Mouse (Mus musculus): ENCODE data around the gene Emilin3. TPM values are rescaled to one million over a fixed set of nuclear protein-coding genes. Genes with fewer than 3 reads are reported as not detected.

Gene Emilin3
- polyA plus RNA-seq, 1 experiment from 2014 or later: 8.6 TPM

GRCm38 (mm10) chr2:160911558-160912201 is 448 bp downstream of the Emilin3 start:
- Histone ChIP-seq H3K9me3 (ENCODE audit: control insufficient read depth) (no peaks in the 10 kb centered on the region), H3K4me3 (ENCODE audit: low read depth, low read length) (peak overlapping the region; percentile 46), H3K9ac (ENCODE audit: low read depth, low read length) (peak overlapping the region; percentile 46; the same call in 1 of the 2 replicates), H3K4me2 (replicated peaks; ENCODE audit: low read depth) (peak overlapping the region; percentile 78), H3K4me1 (replicated peaks; ENCODE audit: control insufficient read depth, insufficient read depth, low read length) (no peaks in the 10 kb centered on the region), H3K27ac (ENCODE audit: low read depth, low read length) (peak overlapping the region; percentile 41; the same call in 1 of the 2 replicates), H3K27me3 (replicated peaks; ENCODE audit: control insufficient read depth, insufficient read depth, low read length) (peaks cover 16% of the 10 kb centered on the region), H3K36me3 (ENCODE audit: control insufficient read depth, insufficient read depth) (no peaks in the 10 kb centered on the region)
- ATAC-seq: no peak; the same call in 1 of the 2 replicates
- 1% methylated on average over 64 of the region's 64 CpGs for WGBS
- no peak for TF ChIP-seq CTCF (IDR thresholded peaks at IDR 0.05; ENCODE audit: low read depth)

- H3K27ac ChIP-seq (ENCODE audit: low read depth, low read length): no peak overlapping the region
- no peak overlapping the region for H3K4me3 ChIP-seq (ENCODE audit: low read depth, low read length)
- no peaks in the 10 kb centered on the region for H3K9me3 ChIP-seq (ENCODE audit: control insufficient read depth)
- no peak overlapping the region for H3K4me2 ChIP-seq (replicated peaks; ENCODE audit: low read depth)
- H3K9ac ChIP-seq (ENCODE audit: low read depth, low read length): no peak overlapping the region
- 71% methylated on average over 5 of the region's 5 CpGs for WGBS
- no peak for TF ChIP-seq CTCF (IDR thresholded peaks at IDR 0.05; ENCODE audit: low read depth)
- ATAC-seq: no peak
- H3K27me3 ChIP-seq (replicated peaks; ENCODE audit: control insufficient read depth, insufficient read depth, low read length): peaks cover 16% of the 10 kb centered on the region
- no peaks in the 10 kb centered on the region; the same call in 1 of the 2 replicates for H3K36me3 ChIP-seq (ENCODE audit: control insufficient read depth, insufficient read depth)
- no peaks in the 10 kb centered on the region for H3K4me1 ChIP-seq (replicated peaks; ENCODE audit: control insufficient read depth, insufficient read depth, low read length)
These were observed 1.5 kb downstream of the Emilin3 start for GRCm38 (mm10) chr2:160910633-160911032.

- no peaks in the 10 kb centered on the region for H3K9me3 ChIP-seq (ENCODE audit: control insufficient read depth)
- H3K36me3 ChIP-seq (ENCODE audit: control insufficient read depth, insufficient read depth): peaks cover 5% of the 10 kb centered on the region; the same call in 1 of the 2 replicates
- no peak for ATAC-seq
- H3K27me3 ChIP-seq (replicated peaks; ENCODE audit: control insufficient read depth, insufficient read depth, low read length): peaks cover 16% of the 10 kb centered on the region
- no peak for TF ChIP-seq CTCF (IDR thresholded peaks at IDR 0.05; ENCODE audit: low read depth)
- WGBS: 59% methylated on average over 18 of the region's 18 CpGs
- no peaks in the 10 kb centered on the region for H3K4me1 ChIP-seq (replicated peaks; ENCODE audit: control insufficient read depth, insufficient read depth, low read length)
- no peak overlapping the region for H3K4me2 ChIP-seq (replicated peaks; ENCODE audit: low read depth)
- H3K9ac ChIP-seq (ENCODE audit: low read depth, low read length): no peak overlapping the region
- H3K27ac ChIP-seq (ENCODE audit: low read depth, low read length): no peak overlapping the region
- H3K4me3 ChIP-seq (ENCODE audit: low read depth, low read length): no peak overlapping the region
These were observed 3.5 kb downstream of the Emilin3 start for GRCm38 (mm10) chr2:160908607-160909006.

GRCm38 (mm10) chr2:160906101-160906500 is 6.0 kb downstream of the Emilin3 start:
- H3K9me3 ChIP-seq (ENCODE audit: control insufficient read depth): no peaks in the 10 kb centered on the region
- H3K27ac ChIP-seq (ENCODE audit: low read depth, low read length): no peak overlapping the region
- H3K4me1 ChIP-seq (replicated peaks; ENCODE audit: control insufficient read depth, insufficient read depth, low read length): no peaks in the 10 kb centered on the region
- 75% methylated on average over 5 of the region's 5 CpGs for WGBS
- H3K4me3 ChIP-seq (ENCODE audit: low read depth, low read length): no peak overlapping the region
- H3K4me2 ChIP-seq (replicated peaks; ENCODE audit: low read depth): no peak overlapping the region
- peaks cover 3% of the 10 kb centered on the region; the same call in 1 of the 2 replicates for H3K27me3 ChIP-seq (replicated peaks; ENCODE audit: control insufficient read depth, insufficient read depth, low read length)
- peaks cover 5% of the 10 kb centered on the region for H3K36me3 ChIP-seq (ENCODE audit: control insufficient read depth, insufficient read depth)
- H3K9ac ChIP-seq (ENCODE audit: low read depth, low read length): no peak overlapping the region
- no peak for TF ChIP-seq CTCF (IDR thresholded peaks at IDR 0.05; ENCODE audit: low read depth)
- ATAC-seq: no peak

GRCm38 (mm10) chr2:160905301-160905700 is 6.8 kb downstream of the Emilin3 start:
- H3K4me3 ChIP-seq (ENCODE audit: low read depth, low read length): no peak overlapping the region
- no peak for TF ChIP-seq CTCF (IDR thresholded peaks at IDR 0.05; ENCODE audit: low read depth)
- no peak for ATAC-seq
- peaks cover 9% of the 10 kb centered on the region for H3K36me3 ChIP-seq (ENCODE audit: control insufficient read depth, insufficient read depth)
- no peaks in the 10 kb centered on the region for H3K4me1 ChIP-seq (replicated peaks; ENCODE audit: control insufficient read depth, insufficient read depth, low read length)
- H3K27ac ChIP-seq (ENCODE audit: low read depth, low read length): no peak overlapping the region
- 94% methylated on average over 12 of the region's 12 CpGs for WGBS
- H3K9me3 ChIP-seq (ENCODE audit: control insufficient read depth): no peaks in the 10 kb centered on the region
- H3K4me2 ChIP-seq (replicated peaks; ENCODE audit: low read depth): no peak overlapping the region
- H3K27me3 ChIP-seq (replicated peaks; ENCODE audit: control insufficient read depth, insufficient read depth, low read length): no peaks in the 10 kb centered on the region
- H3K9ac ChIP-seq (ENCODE audit: low read depth, low read length): no peak overlapping the region

- Histone ChIP-seq H3K4me3 (ENCODE audit: low read depth, low read length) (no peak overlapping the region), H3K27ac (ENCODE audit: low read depth, low read length) (no peak overlapping the region), H3K36me3 (ENCODE audit: control insufficient read depth, insufficient read depth) (peaks cover 31% of the 10 kb centered on the region), H3K27me3 (replicated peaks; ENCODE audit: control insufficient read depth, insufficient read depth, low read length) (no peaks in the 10 kb centered on the region), H3K4me1 (replicated peaks; ENCODE audit: control insufficient read depth, insufficient read depth, low read length) (no peaks in the 10 kb centered on the region), H3K4me2 (replicated peaks; ENCODE audit: low read depth) (no peak overlapping the region), H3K9me3 (ENCODE audit: control insufficient read depth) (no peaks in the 10 kb centered on the region), H3K9ac (ENCODE audit: low read depth, low read length) (no peak overlapping the region)
- no peak for ATAC-seq
- 75% methylated on average over 7 of the region's 7 CpGs for WGBS
- TF ChIP-seq CTCF (IDR thresholded peaks at IDR 0.05; ENCODE audit: low read depth): no peak
These were observed 10.3 kb downstream of the Emilin3 start for GRCm38 (mm10) chr2:160901656-160902412.

All from intestine, postnatal 0 days (tissue).